Mouse (Mus musculus) spleen, adult 2 months (tissue): Measurements from ENCODE around the gene Src.

ENCODE experiments used
- CTCF ChIP-seq: fragments of 200-500 bp; IDR thresholded peaks from 2 replicates; pipeline ENCODE4 v1.5.1; 2011; ENCODE audit warnings: mild to moderate bottlenecking, inconsistent platforms; ENCODE audit not compliant: insufficient read depth, insufficient read length, insufficient replicate concordance; ENCODE audit errors: extremely low read depth
- POLR2A ChIP-seq: fragments of 200-500 bp; IDR thresholded peaks from 2 replicates; pipeline ENCODE4 v1.6.1; 2011; ENCODE audit warnings: low read depth, low read length, inconsistent platforms

DNA sequence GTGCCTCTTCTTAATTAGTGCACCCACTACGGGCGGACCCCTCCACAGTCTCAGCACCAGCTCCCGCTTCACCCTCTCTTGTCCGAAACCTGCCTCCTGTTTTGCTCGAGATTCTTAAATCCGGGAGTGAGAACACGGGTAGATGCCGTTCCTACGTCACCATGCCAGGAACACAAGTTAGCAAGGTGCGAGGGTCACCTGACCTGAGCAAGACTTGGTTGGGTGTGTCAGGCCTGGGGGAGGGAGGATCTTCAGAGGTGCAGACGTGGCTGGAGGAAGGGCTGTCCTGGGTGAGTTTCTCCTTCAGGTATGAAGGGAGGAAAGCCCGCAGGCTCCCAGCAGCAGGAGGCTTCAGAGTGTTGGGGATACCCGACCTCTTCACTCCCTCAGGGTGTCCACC is at the start of gene Src:
- TF ChIP-seq CTCF (no peak), POLR2A (no peak)
